Mouse (Mus musculus) stomach, postnatal 0 days (tissue): ENCODE measurements around the gene Ccnd3. TPM values are rescaled to one million over a fixed set of nuclear protein-coding genes. Genes with fewer than 3 reads are reported as not detected.

ENCODE experiments used
- ATAC-seq: fragments of 200-750 bp; cut with Nextera tagmentation; 2 replicates; pipeline ENCODE4 v1.8.0; 2017; ENCODE audit not compliant: low FRiP score, low TSS enrichment
- DNase-seq: peaks from one replicate; pipeline ENCODE4 v3.0.0-alpha.2; 2016; ENCODE audit warnings: low spot score
- H3K27ac ChIP-seq: fragments of 300-500 bp; sonication (generic); replicated peaks from 2 replicates; pipeline ENCODE4 v1.5.1; 2014; ENCODE audit warnings: mild to moderate bottlenecking, control low read depth
- H3K27me3 ChIP-seq: fragments of 300-500 bp; sonication (generic); 2 replicates; pipeline ENCODE4 v1.6.1; 2014; ENCODE audit warnings: low read length; ENCODE audit not compliant: control insufficient read depth, insufficient read depth
- H3K36me3 ChIP-seq: fragments of 300-500 bp; sonication (generic); 2 replicates; pipeline ENCODE4 v1.6.1; 2014; ENCODE audit warnings: low read length, mixed read lengths; ENCODE audit not compliant: control insufficient read depth, insufficient read depth
- H3K4me1 ChIP-seq: fragments of 300-500 bp; sonication (generic); replicated peaks from 2 replicates; pipeline ENCODE4 v1.6.1; 2014; ENCODE audit warnings: antibody characterized with exemption; ENCODE audit not compliant: control insufficient read depth, insufficient read depth
- H3K4me2 ChIP-seq: fragments of 300-500 bp; sonication (generic); replicated peaks from 2 replicates; pipeline ENCODE4 v1.6.1; 2014; ENCODE audit warnings: low read depth, mild to moderate bottlenecking, control low read depth, moderate library complexity
- H3K4me3 ChIP-seq: fragments of 300-500 bp; sonication (generic); 2 replicates; pipeline ENCODE4 v1.5.1; 2014; ENCODE audit warnings: low read depth, low read length, control low read depth
- H3K9ac ChIP-seq: fragments of 300-500 bp; sonication (generic); 2 replicates; pipeline ENCODE4 v1.6.1; 2014; ENCODE audit warnings: mild to moderate bottlenecking, low read length, control low read depth, mixed read lengths
- H3K9me3 ChIP-seq: fragments of 300-500 bp; sonication (generic); 2 replicates; pipeline ENCODE4 v1.6.1; 2016; ENCODE audit warnings: low read length; ENCODE audit not compliant: control insufficient read depth
- CTCF ChIP-seq: IDR thresholded peaks from 2 replicates; pipeline ENCODE4 v1.5.1; 2016; ENCODE audit warnings: antibody characterized with exemption, low read depth, mild to moderate bottlenecking, moderate library complexity
- EP300 ChIP-seq: optimal IDR thresholded peaks from 2 replicates; pipeline ENCODE3; 2016; ENCODE audit warnings: antibody characterized with exemption
- WGBS: fragments of 180-500 bp; shearing (Covaris S2); extraction: QIAGEN DNeasy Blood & Tissue Kit; methylation state at CpG from one replicate; pipeline ENCODE4 v1.1.7; 2014; 5-methylcytosine and 5-hydroxymethylcytosine counted together
- polyA plus RNA-seq: library from polyadenylated mRNA; unstranded; fragments of >200 nt; fragmentation: Nextera tagmentation; extraction: Ambion mirVana; gene quantifications from 2 replicates; pipeline ENCODE4 v1.2.1, GENCODE M21; 2015

Gene Ccnd3
- polyA plus RNA-seq, 1 experiment from 2014 or later, result 219 TPM

DNA sequence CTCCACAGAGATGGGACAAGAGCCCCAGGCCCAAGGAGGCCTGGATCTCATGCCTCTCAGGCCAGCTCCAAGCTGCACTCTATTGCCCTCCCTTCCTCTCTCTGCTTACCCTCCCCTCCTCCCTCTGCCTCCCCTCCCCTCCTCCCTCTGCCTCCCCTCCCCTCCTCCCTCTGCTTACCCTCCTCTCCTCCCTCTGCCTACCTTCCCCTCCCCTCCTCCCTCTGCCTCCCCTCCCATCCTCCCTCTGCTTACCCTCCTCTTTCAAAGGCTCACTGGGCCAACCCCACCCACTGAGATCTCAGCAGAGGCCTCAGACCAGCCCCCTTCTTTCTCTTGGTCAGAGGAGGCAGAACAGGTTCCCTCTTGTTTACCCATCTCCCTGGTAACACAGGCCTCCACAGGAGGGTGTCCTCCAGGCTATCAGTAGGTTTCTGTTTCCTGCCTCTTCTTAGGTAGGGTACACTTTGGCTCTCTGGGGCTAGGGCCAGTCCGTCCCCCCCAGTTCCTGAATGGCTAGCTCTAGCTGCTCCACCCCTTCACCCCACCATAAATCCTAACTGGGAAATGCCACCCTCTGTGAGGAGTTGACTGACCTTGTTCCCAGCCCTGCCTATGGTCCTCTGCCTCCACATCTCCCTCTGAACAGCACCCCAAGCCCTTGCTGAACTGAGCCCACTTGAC lies 20.5 kb upstream of the Ccnd3 start:
- peak; percentile 82 for DNase-seq
- Histone ChIP-seq H3K4me3 (no peak overlapping the region), H3K36me3 (0 out of 2 replicates have a peak, but pooled peaks cover 8% of the 10 kb centered on the region), H3K9ac (no peak overlapping the region), H3K27ac (peak overlapping the region; percentile 89), H3K4me2 (no peak overlapping the region), H3K27me3 (no peaks in the 10 kb centered on the region), H3K9me3 (no peaks in the 10 kb centered on the region), H3K4me1 (peaks cover 4% of the 10 kb centered on the region; the same call in 1 of the 2 replicates)
- 25% methylated on average over 1 of the region's 1 CpGs for WGBS
- ATAC-seq, result peak; percentile 91
- TF ChIP-seq CTCF, result no peak
- no peak for TF ChIP-seq EP300

DNA sequence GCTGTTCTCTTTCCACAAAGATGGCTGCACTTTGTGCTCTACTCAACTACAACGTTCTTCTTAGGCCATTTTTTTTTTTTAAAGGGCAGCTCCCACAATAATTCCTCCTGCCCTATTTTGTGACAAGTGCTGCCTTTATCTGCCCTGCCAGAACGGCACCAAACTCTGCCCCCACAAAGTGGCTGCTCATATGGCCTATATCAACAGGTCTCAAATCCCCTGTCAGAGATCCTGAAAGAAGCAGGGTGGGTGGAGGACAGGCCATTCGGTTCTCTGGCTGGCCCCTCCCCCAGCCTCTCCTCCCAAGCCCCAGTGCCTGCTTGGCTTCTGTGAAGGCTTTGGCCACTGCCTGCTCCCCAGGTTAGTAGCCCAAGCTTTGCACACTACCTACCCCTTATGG lies 19.9 kb upstream of the Ccnd3 start:
- DNase-seq (no peak), ATAC-seq (no peak)
- peak overlapping the region; percentile 89 for H3K27ac ChIP-seq
- no peaks in the 10 kb centered on the region for H3K9me3 ChIP-seq
- H3K9ac ChIP-seq, result no peak overlapping the region
- 0 out of 2 replicates have a peak, but pooled peaks cover 8% of the 10 kb centered on the region for H3K36me3 ChIP-seq
- no peaks in the 10 kb centered on the region for H3K27me3 ChIP-seq
- TF ChIP-seq EP300, result no peak
- no peak for TF ChIP-seq CTCF
- peaks cover 4% of the 10 kb centered on the region; the same call in 1 of the 2 replicates for H3K4me1 ChIP-seq
- no peak overlapping the region for H3K4me3 ChIP-seq
- WGBS, result 4% methylated on average over 3 of the region's 3 CpGs
- H3K4me2 ChIP-seq, result no peak overlapping the region

DNA sequence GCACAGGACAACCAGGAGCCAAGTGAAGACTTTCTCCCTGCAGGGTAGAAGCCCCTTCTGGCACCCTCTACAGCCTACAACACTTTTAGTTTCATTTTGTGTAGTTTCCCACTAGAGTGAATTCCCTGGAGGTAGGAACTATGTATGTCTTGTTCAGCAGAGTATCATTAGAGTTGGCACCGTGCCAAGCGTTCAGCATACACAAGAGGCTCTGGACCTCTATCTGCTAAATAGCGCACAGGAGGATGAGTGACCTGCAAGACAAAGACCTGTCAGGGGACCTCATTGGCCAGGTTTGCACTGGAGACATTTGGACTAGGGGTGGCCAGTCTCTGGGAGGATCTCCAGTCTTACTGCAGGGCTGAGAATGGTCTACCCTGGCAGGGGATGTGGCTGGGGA lies 19.1 kb upstream of the Ccnd3 start:
- H3K4me3 ChIP-seq, result no peak overlapping the region
- no peaks in the 10 kb centered on the region for H3K27me3 ChIP-seq
- H3K4me1 ChIP-seq, result peaks cover 4% of the 10 kb centered on the region; the same call in 1 of the 2 replicates
- H3K9ac ChIP-seq, result no peak overlapping the region
- 0 out of 2 replicates have a peak, but pooled peaks cover 9% of the 10 kb centered on the region for H3K36me3 ChIP-seq
- ATAC-seq, result no peak
- peak overlapping the region; percentile 67; the same call in 1 of the 2 replicates for H3K27ac ChIP-seq
- no peak overlapping the region for H3K4me2 ChIP-seq
- WGBS, result 63% methylated on average over 3 of the region's 3 CpGs
- no peaks in the 10 kb centered on the region for H3K9me3 ChIP-seq
- DNase-seq, result peak; percentile 47
- TF ChIP-seq EP300 (no peak), CTCF (no peak)

DNA sequence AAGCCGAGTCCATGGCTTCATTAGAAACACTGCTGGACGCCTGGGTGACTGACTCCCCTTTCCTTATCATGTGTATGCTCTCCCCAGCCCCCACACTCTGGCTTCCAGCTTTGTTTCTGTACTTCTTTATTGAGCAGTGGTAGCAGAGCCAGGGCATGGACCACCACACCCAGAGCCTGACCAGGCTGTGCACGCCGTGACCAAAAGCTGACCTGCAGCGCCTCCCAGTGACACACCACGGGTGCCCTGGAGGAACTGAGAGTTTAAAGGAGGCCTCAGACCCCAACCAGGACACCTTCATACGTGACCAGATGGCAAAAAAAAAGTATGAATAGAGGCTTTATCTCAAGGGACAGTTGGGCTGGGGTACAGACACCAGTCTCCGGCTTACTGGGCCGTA lies 14.1 kb upstream of the Ccnd3 start:
- Histone ChIP-seq H3K4me2 (no peak overlapping the region), H3K9me3 (no peaks in the 10 kb centered on the region), H3K27me3 (no peaks in the 10 kb centered on the region), H3K27ac (no peak overlapping the region), H3K9ac (no peak overlapping the region), H3K4me1 (no peaks in the 10 kb centered on the region), H3K4me3 (no peak overlapping the region), H3K36me3 (peaks cover 45% of the 10 kb centered on the region)
- WGBS, result 67% methylated on average over 9 of the region's 9 CpGs
- ATAC-seq, result no peak
- TF ChIP-seq EP300 (no peak), CTCF (peak; percentile 57)
- no peak for DNase-seq

DNA sequence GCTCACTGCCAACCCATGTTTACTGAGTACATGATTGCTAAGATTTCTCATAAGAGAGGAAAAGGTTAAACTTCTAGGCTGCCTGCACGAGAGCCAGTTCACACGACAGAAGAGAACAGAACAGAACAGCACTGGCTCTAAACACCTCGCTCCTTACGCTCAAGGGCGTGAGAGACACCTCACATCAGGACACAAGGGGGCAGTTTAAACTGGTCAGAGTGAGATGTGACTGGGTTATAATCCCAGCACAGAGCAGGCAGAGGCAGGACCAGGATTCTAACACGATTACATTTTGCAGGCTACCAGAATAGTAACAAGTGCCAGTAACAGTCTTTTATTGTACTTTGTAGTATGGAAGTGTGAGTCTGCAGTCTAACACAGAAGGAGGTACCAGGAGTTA lies 12.1 kb upstream of the Ccnd3 start:
- peaks cover 51% of the 10 kb centered on the region for H3K36me3 ChIP-seq

DNA sequence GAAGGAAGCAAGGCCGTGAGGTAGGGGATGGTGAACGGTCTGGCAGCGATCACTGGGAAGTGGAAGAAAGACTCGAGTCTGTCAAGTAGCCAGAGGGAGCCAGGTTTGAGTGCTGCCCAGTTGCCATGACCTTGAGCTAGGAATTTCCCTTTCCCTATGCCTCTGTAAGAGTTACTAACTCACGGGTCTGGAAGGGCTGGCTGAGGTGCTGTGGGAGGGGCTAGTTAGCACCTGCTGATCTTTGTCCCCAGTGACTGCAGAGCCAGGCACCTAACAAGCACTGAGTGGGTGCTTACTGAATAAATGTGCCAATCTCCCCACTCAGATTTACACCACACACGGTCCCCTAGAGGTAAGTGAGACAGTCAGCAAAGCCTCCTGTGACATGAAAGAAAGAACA lies 11.2 kb upstream of the Ccnd3 start:
- 0 out of 2 replicates have a peak, but pooled peaks have one; percentile 49 for ATAC-seq
- Histone ChIP-seq H3K9ac (no peak overlapping the region), H3K27me3 (no peaks in the 10 kb centered on the region), H3K36me3 (peaks cover 49% of the 10 kb centered on the region), H3K9me3 (no peaks in the 10 kb centered on the region), H3K27ac (no peak overlapping the region), H3K4me2 (no peak overlapping the region), H3K4me3 (no peak overlapping the region), H3K4me1 (no peaks in the 10 kb centered on the region)
- peak; percentile 41 for DNase-seq
- no peak for TF ChIP-seq EP300
- TF ChIP-seq CTCF, result no peak
- 81% methylated on average over 6 of the region's 6 CpGs for WGBS

More for the DNA sequence above, 12.1 kb upstream of the Ccnd3 start:
- no peak overlapping the region for H3K27ac ChIP-seq
- H3K4me2 ChIP-seq, result no peak overlapping the region
- H3K9ac ChIP-seq, result no peak overlapping the region
- 68% methylated on average over 6 of the region's 6 CpGs for WGBS
- H3K9me3 ChIP-seq, result no peaks in the 10 kb centered on the region
- H3K4me3 ChIP-seq, result no peak overlapping the region
- no peaks in the 10 kb centered on the region for H3K27me3 ChIP-seq
- ATAC-seq (no peak), DNase-seq (no peak)
- H3K4me1 ChIP-seq, result no peaks in the 10 kb centered on the region
- TF ChIP-seq CTCF, result peak; percentile 3; the same call in 1 of the 2 replicates
- TF ChIP-seq EP300, result no peak
